Mouse (Mus musculus): Measurements from ENCODE around the gene Homer2. TPM values are rescaled to one million over a fixed set of nuclear protein-coding genes. Genes with fewer than 3 reads are reported as not detected.

The Homer2 gene
- polyA plus RNA-seq, 1 experiment from 2014 or later, result 26.4 TPM

DNA sequence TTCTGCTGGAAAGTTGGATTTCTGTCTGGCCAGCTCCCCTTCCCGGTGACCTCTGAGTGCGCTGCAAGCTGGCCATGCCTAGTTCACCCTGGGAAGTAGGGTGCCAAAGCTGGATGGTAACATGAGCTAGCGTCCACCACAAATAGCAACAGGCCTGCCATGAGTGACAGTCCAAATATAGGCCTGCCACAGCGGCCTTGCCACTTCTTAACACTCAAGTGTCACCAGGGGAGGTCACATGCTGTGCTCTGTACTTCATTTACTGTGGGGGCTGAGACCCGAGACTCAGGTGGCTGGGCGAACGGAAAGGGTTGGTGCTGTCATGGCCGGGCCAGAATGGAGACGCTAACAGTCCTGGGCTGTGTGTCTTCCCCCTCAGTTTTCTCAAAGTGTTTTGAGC, 140.4 kb downstream of the Homer2 start, which contains the start of gene Fsd2:
TSS of gene Fsd2 (minus strand) at position 53 of the 400 bp plus-strand sequence.
- Histone ChIP-seq H3K4me2 (ENCODE audit: low read depth, low read length) (no peak within 1 kb of the TSS), H3K4me1 (ENCODE audit: control insufficient read depth, insufficient read depth, low read length) (no peaks in the 10 kb centered on the region; the same call in 1 of the 2 replicates), H3K4me3 (ENCODE audit: low read depth, low read length) (no peak within 1 kb of the TSS), H3K36me3 (ENCODE audit: control insufficient read depth, insufficient read depth, low read length) (no peaks in the 10 kb centered on the region), H3K9ac (replicated peaks; ENCODE audit: low read depth, low read length) (no peak within 1 kb of the TSS), H3K27ac (ENCODE audit: low read depth, low read length) (no peak within 1 kb of the TSS), H3K27me3 (ENCODE audit: control insufficient read depth, insufficient read depth, low read length) (no peaks in the 10 kb centered on the region), H3K9me3 (ENCODE audit: control insufficient read depth, low read length) (no peaks in the 10 kb centered on the region)
- ATAC-seq (ENCODE audit: low read depth), result no peak
- 75% methylated on average over 9 of the region's 9 CpGs for WGBS

DNA sequence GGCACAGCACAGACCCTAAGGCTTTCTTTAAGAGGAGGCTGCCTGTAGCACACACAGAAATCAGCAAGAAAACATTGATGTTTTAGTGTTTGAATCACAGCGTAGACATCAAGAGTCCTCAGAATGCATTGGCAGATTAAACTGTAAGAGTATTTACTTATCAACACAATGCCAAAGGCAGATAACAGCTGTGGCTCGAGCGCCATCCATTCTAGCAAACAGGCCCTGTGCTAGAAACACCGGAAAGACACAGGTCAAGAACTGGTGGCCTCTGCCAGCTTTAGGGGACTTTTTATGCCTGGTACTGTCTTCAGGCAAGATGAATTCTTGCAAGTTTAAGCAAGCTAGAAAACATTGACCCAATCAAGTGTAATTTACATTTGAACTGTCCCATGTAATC, 141.0 kb downstream of the Homer2 start:
- H3K4me2 ChIP-seq (ENCODE audit: low read depth, low read length), result no peak overlapping the region
- no peaks in the 10 kb centered on the region for H3K4me1 ChIP-seq (ENCODE audit: control insufficient read depth, insufficient read depth, low read length)
- H3K4me3 ChIP-seq (ENCODE audit: low read depth, low read length), result no peak overlapping the region
- H3K27me3 ChIP-seq (ENCODE audit: control insufficient read depth, insufficient read depth, low read length), result no peaks in the 10 kb centered on the region
- H3K9ac ChIP-seq (replicated peaks; ENCODE audit: low read depth, low read length), result no peak overlapping the region
- H3K27ac ChIP-seq (ENCODE audit: low read depth, low read length), result no peak overlapping the region
- no peaks in the 10 kb centered on the region for H3K9me3 ChIP-seq (ENCODE audit: control insufficient read depth, low read length)
- 80% methylated on average over 4 of the region's 4 CpGs for WGBS
- no peaks in the 10 kb centered on the region for H3K36me3 ChIP-seq (ENCODE audit: control insufficient read depth, insufficient read depth, low read length)
- ATAC-seq (ENCODE audit: low read depth), result no peak

DNA sequence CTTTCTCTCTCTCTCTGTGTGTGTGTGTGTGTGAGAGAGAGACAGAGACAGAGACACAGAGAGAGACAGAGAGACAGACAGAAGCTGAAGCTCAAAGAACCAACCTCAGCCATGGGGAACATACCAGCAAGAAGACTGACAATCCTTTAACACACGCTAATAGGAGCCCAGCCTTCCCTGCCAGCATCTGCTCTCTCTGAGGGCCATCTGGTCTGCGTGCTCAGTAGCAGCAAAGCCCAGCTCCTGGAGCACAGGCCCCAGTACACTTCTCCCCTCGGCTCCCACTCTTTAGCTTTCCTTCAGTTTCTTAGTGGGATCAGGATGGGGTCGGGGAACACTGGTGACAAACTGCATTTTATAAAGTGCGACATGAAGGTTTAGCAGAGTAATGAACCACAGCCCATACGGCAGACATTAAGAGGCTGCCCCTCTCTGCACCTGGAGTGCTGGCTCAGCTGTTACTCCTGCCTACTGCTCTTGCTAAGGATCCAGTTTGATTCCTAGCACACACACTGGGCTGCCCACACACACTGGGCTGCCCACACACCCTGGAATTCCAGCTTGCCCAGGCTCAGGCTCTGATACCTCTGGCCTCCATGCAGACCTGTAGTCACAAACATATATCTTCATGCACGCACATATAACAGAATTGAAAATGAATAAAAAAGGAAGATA, 141.8 kb downstream of the Homer2 start:
- Histone ChIP-seq H3K4me3 (ENCODE audit: low read depth, low read length) (no peak overlapping the region), H3K9me3 (ENCODE audit: control insufficient read depth, low read length) (no peaks in the 10 kb centered on the region), H3K27ac (ENCODE audit: low read depth, low read length) (no peak overlapping the region), H3K27me3 (ENCODE audit: control insufficient read depth, insufficient read depth, low read length) (no peaks in the 10 kb centered on the region), H3K4me2 (ENCODE audit: low read depth, low read length) (no peak overlapping the region), H3K36me3 (ENCODE audit: control insufficient read depth, insufficient read depth, low read length) (no peaks in the 10 kb centered on the region), H3K4me1 (ENCODE audit: control insufficient read depth, insufficient read depth, low read length) (no peaks in the 10 kb centered on the region), H3K9ac (replicated peaks; ENCODE audit: low read depth, low read length) (no peak overlapping the region)
- WGBS, result 45% methylated on average over 7 of the region's 7 CpGs
- ATAC-seq (ENCODE audit: low read depth), result no peak

DNA sequence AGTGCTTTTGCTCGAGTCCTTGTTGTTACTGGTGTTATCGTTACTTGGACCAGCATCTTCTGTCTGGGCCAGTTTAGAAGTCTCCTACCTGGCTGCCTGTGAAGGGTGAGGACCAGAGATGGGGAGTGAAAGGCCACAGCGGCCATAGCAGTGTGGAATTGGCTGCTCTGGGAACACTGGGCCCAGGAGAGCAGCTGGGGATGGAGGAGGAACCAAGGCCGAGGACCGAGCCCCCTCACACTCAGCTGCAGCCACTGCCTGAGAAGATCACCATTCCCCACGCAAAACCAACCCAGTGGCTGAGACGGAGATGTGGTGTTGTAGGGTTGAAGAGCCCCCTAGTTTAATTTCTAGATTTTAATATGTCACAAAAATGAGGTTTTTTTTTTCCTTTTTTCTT, 142.6 kb downstream of the Homer2 start:
- Histone ChIP-seq H3K36me3 (ENCODE audit: control insufficient read depth, insufficient read depth, low read length) (no peaks in the 10 kb centered on the region), H3K27me3 (ENCODE audit: control insufficient read depth, insufficient read depth, low read length) (no peaks in the 10 kb centered on the region), H3K27ac (ENCODE audit: low read depth, low read length) (no peak overlapping the region), H3K4me1 (ENCODE audit: control insufficient read depth, insufficient read depth, low read length) (no peaks in the 10 kb centered on the region), H3K9ac (replicated peaks; ENCODE audit: low read depth, low read length) (no peak overlapping the region), H3K4me3 (ENCODE audit: low read depth, low read length) (no peak overlapping the region), H3K9me3 (ENCODE audit: control insufficient read depth, low read length) (no peaks in the 10 kb centered on the region), H3K4me2 (ENCODE audit: low read depth, low read length) (no peak overlapping the region)
- 82% methylated on average over 7 of the region's 7 CpGs for WGBS
- no peak for ATAC-seq (ENCODE audit: low read depth)

DNA sequence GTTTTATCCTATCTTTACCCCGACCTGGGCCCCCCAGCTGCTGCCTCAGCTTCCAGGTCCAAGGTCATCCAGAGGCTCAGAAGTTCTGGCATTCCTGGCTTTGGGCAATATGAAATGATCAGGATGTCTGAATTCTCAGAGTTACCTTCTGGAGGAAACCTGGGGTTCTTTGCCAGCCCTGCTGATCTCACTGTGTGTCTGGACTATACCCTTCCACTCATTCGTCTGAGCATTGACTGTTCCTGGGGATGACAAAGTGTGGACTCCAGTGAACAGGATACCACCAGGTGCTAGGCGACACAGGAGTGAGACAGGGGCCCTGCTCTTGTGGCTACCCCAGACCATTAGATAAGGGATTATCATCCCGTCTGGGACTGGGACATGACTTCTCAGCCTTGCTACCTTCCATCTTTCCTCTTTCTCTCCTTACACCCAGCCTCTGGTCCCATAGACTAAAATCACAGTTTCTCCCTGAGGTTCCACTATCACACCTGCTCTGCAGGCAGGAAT, 143.8 kb downstream of the Homer2 start:
- 85% methylated on average over 4 of the region's 4 CpGs for WGBS
- Histone ChIP-seq H3K4me1 (ENCODE audit: control insufficient read depth, insufficient read depth, low read length) (no peaks in the 10 kb centered on the region), H3K9me3 (ENCODE audit: control insufficient read depth, low read length) (no peaks in the 10 kb centered on the region), H3K27me3 (ENCODE audit: control insufficient read depth, insufficient read depth, low read length) (no peaks in the 10 kb centered on the region), H3K9ac (replicated peaks; ENCODE audit: low read depth, low read length) (no peak overlapping the region), H3K4me3 (ENCODE audit: low read depth, low read length) (no peak overlapping the region), H3K36me3 (ENCODE audit: control insufficient read depth, insufficient read depth, low read length) (no peaks in the 10 kb centered on the region), H3K4me2 (ENCODE audit: low read depth, low read length) (no peak overlapping the region), H3K27ac (ENCODE audit: low read depth, low read length) (no peak overlapping the region)
- no peak for ATAC-seq (ENCODE audit: low read depth)

DNA sequence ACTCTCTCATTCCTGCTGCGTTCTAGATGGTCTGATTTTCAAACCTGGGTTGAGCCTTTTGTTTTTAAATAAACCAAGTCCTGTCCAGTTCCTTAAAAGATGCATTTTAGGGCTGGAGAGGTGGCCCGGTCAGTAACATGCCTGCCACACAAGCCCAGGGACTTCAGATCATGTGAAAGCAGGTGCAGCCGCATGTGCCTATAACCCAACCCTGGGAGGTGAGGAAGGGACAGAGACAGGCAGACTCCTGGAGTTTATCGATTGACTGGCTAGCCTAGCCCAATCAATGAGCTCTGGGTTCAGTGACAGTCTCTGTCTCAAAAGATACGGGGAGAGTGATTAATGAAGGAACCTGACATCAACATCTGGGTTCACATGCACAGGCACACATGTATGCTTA, 146.1 kb downstream of the Homer2 start:
- no peak overlapping the region for H3K4me2 ChIP-seq (ENCODE audit: low read depth, low read length)
- no peaks in the 10 kb centered on the region for H3K4me1 ChIP-seq (ENCODE audit: control insufficient read depth, insufficient read depth, low read length)
- no peak overlapping the region for H3K27ac ChIP-seq (ENCODE audit: low read depth, low read length)
- H3K9me3 ChIP-seq (ENCODE audit: control insufficient read depth, low read length), result no peaks in the 10 kb centered on the region
- no peaks in the 10 kb centered on the region for H3K36me3 ChIP-seq (ENCODE audit: control insufficient read depth, insufficient read depth, low read length)
- 81% methylated on average over 5 of the region's 5 CpGs for WGBS
- H3K27me3 ChIP-seq (ENCODE audit: control insufficient read depth, insufficient read depth, low read length), result no peaks in the 10 kb centered on the region
- ATAC-seq (ENCODE audit: low read depth), result no peak
- no peak overlapping the region for H3K4me3 ChIP-seq (ENCODE audit: low read depth, low read length)
- H3K9ac ChIP-seq (replicated peaks; ENCODE audit: low read depth, low read length), result no peak overlapping the region

DNA sequence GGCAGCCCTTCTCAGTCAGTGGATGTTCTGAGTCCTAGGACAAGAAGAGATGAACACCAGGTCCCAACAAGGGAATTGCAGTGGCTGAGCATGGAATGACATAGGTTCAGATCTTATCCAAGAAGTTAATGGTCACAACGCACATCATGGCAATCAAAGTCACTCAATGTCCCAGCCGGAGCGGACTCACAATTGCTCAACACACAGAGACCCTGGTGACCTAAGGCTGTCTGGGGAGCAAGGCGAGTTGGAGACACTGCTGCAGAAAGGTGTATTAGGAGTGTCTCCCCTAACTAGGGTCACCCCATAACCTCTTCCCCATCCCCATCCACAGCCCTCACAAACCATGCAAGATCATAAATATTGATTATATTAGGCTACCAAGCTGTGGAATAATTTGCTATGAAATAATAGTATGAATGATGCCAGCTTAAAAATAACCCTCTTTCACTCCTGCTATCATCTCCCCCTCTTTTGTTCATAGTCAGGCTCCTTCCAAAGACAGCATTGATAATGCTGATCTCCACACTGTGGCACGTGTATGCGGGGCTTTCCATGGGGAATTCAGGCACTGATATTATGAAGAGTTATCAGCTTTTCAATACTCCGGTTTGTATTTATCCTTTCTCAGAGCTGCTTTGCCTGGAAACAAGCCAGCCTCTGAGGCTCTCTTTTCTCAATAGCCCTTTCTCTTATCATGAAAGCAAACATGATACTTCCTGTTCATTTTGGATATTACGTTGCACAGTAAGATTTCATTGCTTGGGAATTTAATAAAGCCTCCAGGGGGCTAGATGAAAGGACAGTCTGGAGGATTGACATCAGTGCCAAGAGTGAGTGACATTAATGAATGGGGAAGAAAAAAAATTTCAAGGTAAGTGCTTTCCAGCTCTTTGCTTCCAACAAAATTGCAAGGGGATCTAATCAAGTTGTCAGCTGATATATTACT, 147.0 kb downstream of the Homer2 start:
- H3K4me3 ChIP-seq (ENCODE audit: low read depth, low read length), result no peak overlapping the region
- 73% methylated on average over 8 of the region's 8 CpGs for WGBS
- no peaks in the 10 kb centered on the region for H3K9me3 ChIP-seq (ENCODE audit: control insufficient read depth, low read length)
- no peak overlapping the region for H3K9ac ChIP-seq (replicated peaks; ENCODE audit: low read depth, low read length)
- H3K27ac ChIP-seq (ENCODE audit: low read depth, low read length), result no peak overlapping the region
- no peaks in the 10 kb centered on the region for H3K4me1 ChIP-seq (ENCODE audit: control insufficient read depth, insufficient read depth, low read length)
- no peak for ATAC-seq (ENCODE audit: low read depth)
- no peaks in the 10 kb centered on the region for H3K36me3 ChIP-seq (ENCODE audit: control insufficient read depth, insufficient read depth, low read length)
- no peak overlapping the region for H3K4me2 ChIP-seq (ENCODE audit: low read depth, low read length)
- no peaks in the 10 kb centered on the region for H3K27me3 ChIP-seq (ENCODE audit: control insufficient read depth, insufficient read depth, low read length)

DNA sequence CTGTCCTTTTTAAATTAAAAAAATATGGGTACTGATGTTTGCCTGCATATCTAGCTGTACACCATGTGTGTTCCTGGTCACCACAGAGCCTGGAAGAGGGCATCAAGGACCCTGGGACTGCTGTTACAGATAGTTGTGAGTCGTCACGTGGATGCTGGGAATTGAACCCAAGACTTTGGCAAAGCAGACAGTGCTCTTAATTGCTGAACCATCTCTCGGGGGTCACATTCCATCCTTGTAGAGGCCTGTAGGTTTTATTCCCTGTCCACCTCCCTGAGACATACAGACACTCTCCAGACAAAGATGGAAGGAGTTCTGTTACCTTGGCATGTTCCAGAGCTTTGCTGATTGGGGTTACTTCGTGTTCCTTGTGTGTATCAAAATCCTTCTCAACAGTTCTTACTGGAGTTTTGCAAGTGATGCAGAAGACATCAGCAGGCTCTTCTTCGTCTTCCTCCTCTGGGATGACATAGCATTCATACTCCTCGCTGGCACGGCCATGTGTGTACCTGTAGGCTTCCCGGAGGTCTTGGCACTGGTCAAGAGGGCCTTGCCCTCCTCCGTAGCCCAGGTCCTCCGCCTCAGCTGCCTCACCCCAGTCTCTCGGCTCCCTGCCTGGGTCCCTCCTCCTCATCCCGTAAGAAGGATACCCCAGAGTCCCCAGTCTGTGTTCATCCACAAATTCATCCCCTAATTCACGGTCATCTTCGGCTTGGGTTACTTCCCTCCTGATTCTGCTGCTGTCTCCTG, 147.9 kb downstream of the Homer2 start:
- no peak for ATAC-seq (ENCODE audit: low read depth)
- Histone ChIP-seq H3K27ac (ENCODE audit: low read depth, low read length) (no peak overlapping the region), H3K27me3 (ENCODE audit: control insufficient read depth, insufficient read depth, low read length) (no peaks in the 10 kb centered on the region), H3K36me3 (ENCODE audit: control insufficient read depth, insufficient read depth, low read length) (no peaks in the 10 kb centered on the region), H3K4me1 (ENCODE audit: control insufficient read depth, insufficient read depth, low read length) (no peaks in the 10 kb centered on the region), H3K9ac (replicated peaks; ENCODE audit: low read depth, low read length) (no peak overlapping the region), H3K4me2 (ENCODE audit: low read depth, low read length) (no peak overlapping the region), H3K4me3 (ENCODE audit: low read depth, low read length) (no peak overlapping the region), H3K9me3 (ENCODE audit: control insufficient read depth, low read length) (no peaks in the 10 kb centered on the region)
- WGBS, result 85% methylated on average over 14 of the region's 14 CpGs
